Mouse (Mus musculus): ENCODE results near the gene Plk5.
A peak's percentile ranks its signal among the peaks of the same experiment; 100 is the strongest.

Gene Plk5

GRCm38 (mm10) chr10:80386735-80387471 is 30.6 kb downstream of the Plk5 start:
- DNase-seq (ENCODE audit: low spot score in 2 of 2): no peak

- DNase-seq (ENCODE audit: low spot score in 2 of 2): peak in 1 of 2 experiments; percentile 86
Measured at GRCm38 (mm10) chr10:80387522-80387959, 31.3 kb downstream of the Plk5 start, which contains the start of gene Mex3d. Gene Mex3d, minus strand, starts transcription at chr10:80387659.

DNA sequence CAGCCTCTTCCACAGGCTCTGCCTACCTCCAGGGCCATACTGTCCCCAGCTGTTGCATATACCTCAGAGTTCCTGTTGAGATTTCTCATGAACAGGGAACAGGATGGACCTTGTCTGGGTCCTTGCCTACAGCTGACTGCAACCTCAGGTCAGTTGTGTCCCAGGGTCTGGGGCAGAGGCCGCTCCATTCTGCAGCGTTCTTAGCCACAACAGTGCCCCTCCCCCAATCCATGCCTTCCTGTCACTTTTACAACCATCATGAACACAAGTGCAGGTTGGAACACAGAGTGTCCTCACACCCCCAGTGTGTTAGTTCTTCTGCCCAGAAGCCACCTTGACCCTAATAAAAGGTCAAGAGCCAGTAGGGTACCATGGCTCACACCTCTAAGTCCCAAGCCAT is 32.5 kb downstream of the Plk5 start:
- no peak for DNase-seq (ENCODE audit: low spot score in 2 of 2)

GRCm38 (mm10) chr10:80389185-80389708 is 33.0 kb downstream of the Plk5 start:
- DNase-seq (ENCODE audit: low spot score in 2 of 2): no peak

- no peak for DNase-seq (ENCODE audit: low spot score in 2 of 2)
Measured at GRCm38 (mm10) chr10:80390697-80391096, 34.4 kb downstream of the Plk5 start.

DNA sequence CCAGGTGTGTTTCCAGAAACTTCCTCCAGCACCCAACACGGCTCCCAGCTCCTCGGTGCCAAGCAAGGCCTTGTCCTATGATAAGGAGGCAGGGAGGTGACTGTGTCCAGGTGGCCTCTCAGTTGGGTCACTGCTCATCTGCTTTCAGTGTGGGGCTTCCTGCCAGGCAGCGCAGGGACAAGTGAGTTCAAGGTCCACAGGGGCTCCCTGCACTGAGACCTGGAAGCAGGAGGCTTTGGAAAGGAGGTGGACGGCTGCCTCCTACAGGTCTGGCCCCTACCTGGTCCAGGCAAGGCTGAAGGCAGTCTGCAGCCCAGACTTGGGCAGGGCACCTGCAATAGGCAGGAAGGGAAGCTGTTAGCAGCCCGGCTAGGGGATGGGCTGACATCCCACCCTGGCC is 36.4 kb downstream of the Plk5 start:
- DNase-seq (ENCODE audit: low spot score in 2 of 2): no peak

GRCm38 (mm10) chr10:80395025-80395627 is 38.9 kb downstream of the Plk5 start:
- no peak for DNase-seq (ENCODE audit: low spot score in 2 of 2)

DNA sequence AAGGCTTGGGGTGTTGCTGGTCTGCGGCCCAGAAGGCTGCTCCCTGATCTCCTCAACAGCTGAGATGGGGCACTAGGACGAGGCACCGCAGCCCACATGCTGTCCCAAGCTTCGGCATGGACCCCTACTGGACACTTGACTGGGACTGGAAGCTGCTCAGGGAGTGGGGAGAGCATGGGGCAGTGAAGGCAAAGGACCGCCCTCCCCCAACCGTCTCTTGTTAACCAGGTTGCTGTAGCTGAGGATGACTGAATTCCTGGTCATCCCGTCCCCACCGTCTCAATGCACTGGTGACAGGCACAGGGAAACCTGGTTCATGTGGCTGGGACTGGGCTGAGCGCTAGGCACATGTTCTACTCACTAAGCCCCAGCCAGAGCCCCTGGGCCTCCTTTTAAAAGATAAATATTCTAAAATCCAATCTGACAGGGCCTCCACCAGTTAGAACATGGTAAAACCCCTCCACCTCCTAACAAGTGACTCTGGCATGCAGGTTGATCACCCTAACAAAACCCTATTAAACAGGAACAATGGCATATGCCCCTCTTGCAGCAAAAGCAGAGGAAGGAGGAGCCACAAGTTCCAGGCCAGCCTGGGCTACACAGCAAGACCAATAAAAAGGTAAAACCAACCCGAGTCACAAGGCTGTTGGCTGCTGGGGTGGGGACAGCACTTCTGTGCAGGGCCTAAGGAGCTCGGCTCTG is 40.7 kb downstream of the Plk5 start:
- no peak for DNase-seq (ENCODE audit: low spot score in 2 of 2)

DNA sequence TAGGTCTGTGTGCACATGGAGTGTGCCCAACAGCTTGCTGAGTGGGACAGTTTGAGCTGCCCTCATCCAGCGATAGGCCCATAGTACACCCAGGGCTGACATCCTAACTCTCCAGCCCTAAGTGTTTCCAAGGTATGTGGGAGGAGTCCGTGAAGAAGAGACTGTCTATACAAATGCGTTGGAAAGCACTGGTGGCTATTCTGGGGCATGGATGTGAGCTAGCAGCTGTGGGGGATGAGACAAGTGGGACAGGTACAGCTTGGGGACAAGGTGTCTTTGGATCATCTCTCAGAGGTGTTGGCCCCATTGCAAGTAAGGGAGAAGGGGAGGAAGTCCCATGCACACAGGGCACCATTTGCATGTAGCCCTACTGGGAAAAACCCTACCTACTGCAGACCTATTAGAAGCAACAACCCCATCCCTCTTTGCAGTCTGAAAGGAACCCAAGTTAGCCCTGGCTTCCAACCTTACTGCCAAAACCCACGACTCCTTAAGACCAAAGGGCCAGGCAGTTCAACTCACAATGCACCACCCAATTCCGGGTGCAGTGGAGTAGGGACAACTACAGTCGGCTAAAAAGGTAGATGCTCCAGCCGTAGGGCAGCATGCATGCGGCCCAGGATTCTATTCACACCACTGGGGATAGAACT is 41.4 kb downstream of the Plk5 start:
- DNase-seq (ENCODE audit: low spot score in 2 of 2): no peak

- no peak for DNase-seq (ENCODE audit: low spot score in 2 of 2)
Measured at GRCm38 (mm10) chr10:80398174-80398535, 41.9 kb downstream of the Plk5 start.

DNA sequence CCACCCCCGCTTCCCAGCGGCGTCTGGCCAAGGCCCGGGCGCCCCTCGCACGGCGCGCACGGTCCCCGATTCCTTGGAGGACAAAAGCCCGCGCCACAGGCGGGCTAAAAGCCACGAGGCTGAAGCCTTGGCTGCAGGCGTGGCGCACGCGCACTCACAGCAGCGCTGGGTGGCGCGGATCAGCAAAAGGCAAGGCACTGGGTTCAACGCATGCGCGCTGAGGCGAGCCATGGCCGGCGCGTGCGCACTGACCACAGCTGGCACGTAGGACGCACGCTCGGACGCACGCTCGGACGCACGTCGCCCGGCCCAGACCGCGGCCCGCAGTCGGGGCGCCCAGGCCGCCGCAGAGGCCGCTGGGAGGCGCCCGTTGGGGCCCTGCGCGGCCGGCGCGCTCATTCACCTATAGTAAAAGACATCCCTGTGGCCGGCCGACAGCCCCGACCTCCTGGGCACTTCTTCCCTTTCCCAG is 42.5 kb downstream of the Plk5 start:
- DNase-seq (ENCODE audit: low spot score in 2 of 2): peak; percentile 96 to 97

GRCm38 (mm10) chr10:80399191-80399972 is 43.1 kb downstream of the Plk5 start, which contains the start of gene Mbd3:
Gene Mbd3, minus strand, starts transcription at chr10:80399550.
- DNase-seq (ENCODE audit: low spot score in 2 of 2): peak; percentile 100

- DNase-seq (ENCODE audit: low spot score in 2 of 2): no peak
Measured at GRCm38 (mm10) chr10:80399973-80400703, 43.9 kb downstream of the Plk5 start.

GRCm38 (mm10) chr10:80400704-80401161 is 44.5 kb downstream of the Plk5 start:
- no peak for DNase-seq (ENCODE audit: low spot score in 2 of 2)

DNA sequence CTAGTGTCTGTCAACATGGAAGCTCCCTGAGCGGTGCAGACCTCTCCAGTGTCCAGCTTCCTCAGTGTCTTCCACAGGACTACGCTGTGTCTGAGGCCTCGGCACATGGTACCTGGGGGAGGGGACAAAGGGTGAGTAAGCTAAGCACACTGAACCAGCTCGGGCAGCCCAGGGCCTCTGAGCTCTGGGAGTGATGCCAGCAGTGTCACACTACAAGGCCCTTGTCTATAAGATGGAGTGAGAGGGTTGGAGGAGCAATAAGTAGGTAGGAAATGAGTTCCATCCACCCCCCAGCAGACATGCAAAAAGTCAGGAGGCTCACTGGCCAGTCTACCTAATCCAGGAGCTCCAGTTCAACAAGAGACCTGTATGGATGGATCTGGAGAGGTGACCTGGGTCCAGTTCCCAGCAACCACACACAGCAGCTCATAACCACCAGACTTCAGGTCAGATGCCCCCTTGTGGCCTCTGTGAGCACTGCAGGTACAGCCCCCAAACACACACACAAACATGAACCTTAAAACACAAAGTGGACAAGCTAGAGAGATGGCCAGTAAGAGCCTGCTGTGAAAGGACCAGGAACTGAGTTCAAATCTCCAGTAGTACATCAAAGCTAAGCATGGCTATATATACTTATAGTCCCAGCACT is 46.9 kb downstream of the Plk5 start:
- DNase-seq (ENCODE audit: low spot score in 2 of 2): no peak

GRCm38 (mm10) chr10:80405481-80406173 is 49.4 kb downstream of the Plk5 start:
- no peak for DNase-seq (ENCODE audit: low spot score in 2 of 2)

GRCm38 (mm10) chr10:80406684-80407501 is 50.6 kb downstream of the Plk5 start, which contains the start of gene Uqcr11:
Gene Uqcr11, minus strand, starts transcription at chr10:80406830.
- DNase-seq (ENCODE audit: low spot score in 2 of 2): peak; percentile 90 to 91

- DNase-seq (ENCODE audit: low spot score in 2 of 2): no peak
Measured at GRCm38 (mm10) chr10:80407924-80408323, 51.7 kb downstream of the Plk5 start.
